Mouse (Mus musculus): ENCODE data around the gene Ccdc114. TPM values are rescaled to one million over a fixed set of nuclear protein-coding genes. Genes with fewer than 3 reads are reported as not detected.

Ccdc114 gene
- polyA plus RNA-seq, 1 experiment from 2014 or later: 2.4 TPM

DNA sequence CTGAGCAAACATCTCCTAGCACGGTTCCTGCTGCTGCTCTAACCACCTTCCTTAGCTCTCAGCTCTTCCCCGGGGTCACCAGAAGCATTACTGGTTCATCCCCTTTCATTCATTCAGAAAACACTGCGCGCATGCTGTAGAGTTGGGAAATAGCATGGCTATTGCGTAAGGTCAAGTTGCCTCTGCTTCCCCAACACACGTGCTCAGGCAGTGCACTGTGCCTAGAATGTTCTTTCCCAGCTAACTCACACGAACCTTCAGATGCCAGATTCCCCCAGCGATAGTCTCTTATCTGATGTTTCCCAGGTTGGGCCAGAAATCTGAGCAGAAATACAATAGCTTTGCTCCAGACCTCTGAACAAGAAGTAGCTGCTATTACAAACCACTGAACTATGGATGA lies 68.6 kb downstream of the Ccdc114 start:
- H3K27ac ChIP-seq (replicated peaks in 1 of 2; ENCODE audit: control insufficient read depth in 1 of 2, insufficient read depth in 1 of 2, low read depth in 2 of 2, low read length in 2 of 2): no peak overlapping the region
- H3K4me2 ChIP-seq (ENCODE audit: low read length): no peak overlapping the region
- no peak overlapping the region for H3K9ac ChIP-seq (ENCODE audit: low read length)
- ATAC-seq (ENCODE audit: insufficient number of reproducible peaks, insufficient read depth, low FRiP score, low read depth): no peak
- no peaks in the 10 kb centered on the region for H3K27me3 ChIP-seq (ENCODE audit: control insufficient read depth, insufficient read depth, low read length)
- no peak overlapping the region for H3K4me3 ChIP-seq (ENCODE audit: control insufficient read depth in 1 of 2, insufficient read depth in 1 of 2, low read depth in 1 of 2, low read length in 2 of 2)
- H3K4me1 ChIP-seq (ENCODE audit: control insufficient read depth in 2 of 2, insufficient read depth in 2 of 2, low read length in 2 of 2): no peaks in the 10 kb centered on the region
- H3K36me3 ChIP-seq (ENCODE audit: control insufficient read depth, insufficient read depth, low read length): no peaks in the 10 kb centered on the region
- H3K9me3 ChIP-seq (ENCODE audit: control insufficient read depth, low read length): no peaks in the 10 kb centered on the region
- 76% methylated on average over 8 of the region's 8 CpGs for WGBS

Other genes starting within 250 kb of the Ccdc114 start
- gene Ntn5, start 240.1 kb upstream of the Ccdc114 start, polyA plus RNA-seq (2014; fragmentation: Nextera tagmentation; extraction: Ambion mirVana): not detected in 2 replicates
- gene Sec1, start 229.7 kb upstream of the Ccdc114 start, polyA plus RNA-seq (2014; fragmentation: Nextera tagmentation; extraction: Ambion mirVana): 0.28 and 0.41 TPM in 2 replicates
- 6.8 and 8.0 TPM in 2 replicates for gene Car11, start 224.2 kb upstream of the Ccdc114 start, polyA plus RNA-seq (2014; fragmentation: Nextera tagmentation; extraction: Ambion mirVana)
- gene Dbp, start 219.0 kb upstream of the Ccdc114 start, polyA plus RNA-seq (2014; fragmentation: Nextera tagmentation; extraction: Ambion mirVana): 4.5 and 7.3 TPM in 2 replicates
- gene Rpl18, start 208.6 kb upstream of the Ccdc114 start, polyA plus RNA-seq (2014; fragmentation: Nextera tagmentation; extraction: Ambion mirVana): 666 and 743 TPM in 2 replicates
- gene Sphk2, start 206.1 kb upstream of the Ccdc114 start, polyA plus RNA-seq (2014; fragmentation: Nextera tagmentation; extraction: Ambion mirVana): 11.9 and 12.5 TPM in 2 replicates
- 0.16 and 0.31 TPM in 2 replicates for gene Fam83e, start 202.9 kb upstream of the Ccdc114 start, polyA plus RNA-seq (2014; fragmentation: Nextera tagmentation; extraction: Ambion mirVana)
- gene Spaca4, start 198.3 kb upstream of the Ccdc114 start, polyA plus RNA-seq (2014; fragmentation: Nextera tagmentation; extraction: Ambion mirVana): not detected in 2 replicates
- 0.31 and 1.1 TPM in 2 replicates for gene Lmtk3, start 140.3 kb upstream of the Ccdc114 start, polyA plus RNA-seq (2014; fragmentation: Nextera tagmentation; extraction: Ambion mirVana)
- 0.30 and 0.81 TPM in 2 replicates for gene Sult2b1, start 139.4 kb upstream of the Ccdc114 start, polyA plus RNA-seq (2014; fragmentation: Nextera tagmentation; extraction: Ambion mirVana)
- gene Cyth2, start 109.5 kb upstream of the Ccdc114 start, polyA plus RNA-seq (2014; fragmentation: Nextera tagmentation; extraction: Ambion mirVana): 88.6 and 89.7 TPM in 2 replicates
- gene Kcnj14, start 99.3 kb upstream of the Ccdc114 start, polyA plus RNA-seq (2014; fragmentation: Nextera tagmentation; extraction: Ambion mirVana): 0.26 and 0.78 TPM in 2 replicates
- 33.5 and 36.2 TPM in 2 replicates for gene Grwd1, start 93.1 kb upstream of the Ccdc114 start, polyA plus RNA-seq (2014; fragmentation: Nextera tagmentation; extraction: Ambion mirVana)
- gene Kdelr1, start 51.3 kb upstream of the Ccdc114 start, polyA plus RNA-seq (2014; fragmentation: Nextera tagmentation; extraction: Ambion mirVana): 85.7 and 125 TPM in 2 replicates
- gene Grin2d, start 45.7 kb upstream of the Ccdc114 start, polyA plus RNA-seq (2014; fragmentation: Nextera tagmentation; extraction: Ambion mirVana): 0.12 and 0.15 TPM in 2 replicates
- gene Syngr4, start 27.4 kb upstream of the Ccdc114 start, polyA plus RNA-seq (2014; fragmentation: Nextera tagmentation; extraction: Ambion mirVana): 0.86 and 1.5 TPM in 2 replicates
- 5.1 and 8.7 TPM in 2 replicates for gene Tmem143, start 27.1 kb upstream of the Ccdc114 start, polyA plus RNA-seq (2014; fragmentation: Nextera tagmentation; extraction: Ambion mirVana)
- gene Emp3, start 2.7 kb upstream of the Ccdc114 start, polyA plus RNA-seq (2014; fragmentation: Nextera tagmentation; extraction: Ambion mirVana): 76.6 and 90.5 TPM in 2 replicates
- not detected in 2 replicates for gene Abcc6, start 106.2 kb downstream of the Ccdc114 start, polyA plus RNA-seq (2014; fragmentation: Nextera tagmentation; extraction: Ambion mirVana)
- 18.1 and 20.3 TPM in 2 replicates for gene Nomo1, start 109.6 kb downstream of the Ccdc114 start, polyA plus RNA-seq (2014; fragmentation: Nextera tagmentation; extraction: Ambion mirVana)
- 8.0 and 8.1 TPM in 2 replicates for gene Kcnj11, start 176.7 kb downstream of the Ccdc114 start, polyA plus RNA-seq (2014; fragmentation: Nextera tagmentation; extraction: Ambion mirVana)